Mouse (Mus musculus) mouse embryonic stem cell (cell line): ENCODE results near the gene Tbcel.

Experiments used
- in situ Hi-C, 2 experiments: fragments of 300-500 bp; cut with MboI; formaldehyde crosslinking; loops; 1 replicate in 1 of 2; 3 replicates in 1 of 2; pipeline ENCODE4 v1.14.3; 2019 to 2020; ENCODE audit warnings: low sequenced_read_pairs in 2 of 2, low pct_unique_long_range_greater_than_20kb in 1 of 2, mixed read lengths in 1 of 2; ENCODE audit not compliant: unreplicated experiment in 1 of 2

The Tbcel gene

DNA sequence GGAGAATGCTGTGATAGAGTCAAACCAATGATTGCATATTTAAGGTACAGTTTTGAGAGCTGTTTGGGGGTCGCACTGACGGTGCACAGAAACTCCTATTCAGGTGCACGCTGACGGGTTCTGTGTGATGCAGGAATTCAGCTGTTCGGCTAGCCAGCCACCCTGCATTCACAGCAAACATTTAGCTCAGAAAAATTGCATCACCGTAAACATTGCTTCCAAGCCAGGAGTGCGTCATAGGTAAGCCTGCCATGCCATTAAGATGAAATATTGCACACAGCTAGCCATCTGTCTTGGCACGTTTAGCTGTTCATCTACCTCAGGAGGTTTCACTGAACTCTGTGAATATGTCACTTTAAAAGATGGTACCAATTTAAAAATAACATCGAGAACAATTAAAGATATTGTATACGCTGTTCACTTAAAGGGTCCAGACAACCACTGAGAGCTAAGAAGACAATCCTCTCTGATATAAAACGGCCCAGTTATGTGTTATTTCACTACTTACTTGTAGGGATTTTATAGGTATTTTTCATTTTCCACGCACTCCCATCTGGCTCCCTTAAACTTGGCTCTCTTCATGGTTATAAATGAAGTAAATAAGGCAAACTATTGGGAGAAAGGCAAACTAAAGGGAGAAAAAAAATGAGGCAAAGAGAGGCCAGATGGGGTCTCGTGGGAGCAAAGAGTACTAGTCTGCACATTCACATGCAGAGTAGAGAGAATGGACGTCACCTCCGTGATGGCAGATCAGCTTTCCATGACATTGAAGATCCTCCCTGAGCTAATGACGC is 16.8 kb downstream of the Tbcel start:
- in situ Hi-C loops, result no loop called here

- in situ Hi-C loops, result no loop called here
Observed at GRCm38 (mm10) chr9:42488071-42488470, 19.5 kb downstream of the Tbcel start.

DNA sequence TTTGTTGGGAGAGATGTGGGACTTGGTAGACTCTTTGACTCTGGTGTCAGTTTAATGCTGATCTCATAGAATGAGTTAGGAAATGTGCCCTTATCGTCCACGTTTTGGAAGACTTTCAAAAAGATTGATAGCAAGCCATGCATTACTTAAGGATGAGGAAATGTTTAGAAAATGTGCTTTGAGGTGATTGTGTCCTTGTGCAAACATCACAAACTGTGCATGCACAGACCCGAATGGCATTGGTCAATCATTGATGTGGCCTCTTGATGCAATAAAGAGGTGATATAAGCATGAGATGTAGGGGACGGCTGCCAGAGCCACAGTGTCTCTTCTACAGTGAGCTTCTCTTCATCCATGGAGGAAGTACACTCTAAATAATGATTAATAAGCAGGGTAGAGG is 20.7 kb downstream of the Tbcel start:
- in situ Hi-C loops, result no loop called here

- in situ Hi-C loops, result no loop called here
Observed at GRCm38 (mm10) chr9:42484667-42485066, 22.9 kb downstream of the Tbcel start.

DNA sequence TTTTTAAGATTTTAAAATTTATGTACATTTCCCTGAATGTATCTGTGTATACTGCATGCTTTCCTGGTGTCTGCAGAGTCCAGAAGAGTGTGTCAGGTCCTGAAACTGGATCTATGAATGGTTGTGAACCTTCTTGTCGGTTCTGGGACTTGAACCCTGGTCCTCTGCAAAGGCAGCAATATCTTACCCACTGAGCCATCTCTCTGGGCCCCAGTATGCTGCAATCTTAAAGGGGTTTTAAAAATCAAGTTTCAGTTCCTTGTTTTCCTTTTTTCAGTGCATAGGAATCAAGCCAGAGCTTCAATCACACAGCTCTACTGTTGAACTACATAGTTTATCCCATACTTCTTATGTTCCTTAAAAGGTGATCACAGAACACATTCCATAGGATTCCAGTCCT is 24.7 kb downstream of the Tbcel start:
- in situ Hi-C loops, result no loop called here

- in situ Hi-C loops, result no loop called here
Observed at GRCm38 (mm10) chr9:42476166-42476565, 31.4 kb downstream of the Tbcel start.

DNA sequence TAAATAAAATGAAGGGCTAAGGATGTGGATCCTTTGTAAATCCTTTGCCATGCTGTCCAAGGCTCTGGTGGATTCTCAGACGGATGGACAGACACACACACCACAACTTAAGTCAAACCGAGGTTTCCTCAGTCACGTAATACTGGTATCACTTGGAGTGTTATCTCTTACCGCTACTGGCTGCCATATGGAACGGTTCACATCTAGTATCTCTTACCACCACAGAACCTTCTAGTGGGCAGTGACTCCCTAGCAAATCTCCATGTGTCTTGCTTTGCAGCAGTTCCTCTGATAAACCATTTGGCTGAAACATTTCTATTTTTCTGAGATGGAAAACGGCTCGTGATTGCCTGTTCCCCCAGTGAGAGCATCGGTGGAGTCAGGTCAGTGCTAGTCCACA is 33.4 kb downstream of the Tbcel start:
- in situ Hi-C loops, result no loop called here

DNA sequence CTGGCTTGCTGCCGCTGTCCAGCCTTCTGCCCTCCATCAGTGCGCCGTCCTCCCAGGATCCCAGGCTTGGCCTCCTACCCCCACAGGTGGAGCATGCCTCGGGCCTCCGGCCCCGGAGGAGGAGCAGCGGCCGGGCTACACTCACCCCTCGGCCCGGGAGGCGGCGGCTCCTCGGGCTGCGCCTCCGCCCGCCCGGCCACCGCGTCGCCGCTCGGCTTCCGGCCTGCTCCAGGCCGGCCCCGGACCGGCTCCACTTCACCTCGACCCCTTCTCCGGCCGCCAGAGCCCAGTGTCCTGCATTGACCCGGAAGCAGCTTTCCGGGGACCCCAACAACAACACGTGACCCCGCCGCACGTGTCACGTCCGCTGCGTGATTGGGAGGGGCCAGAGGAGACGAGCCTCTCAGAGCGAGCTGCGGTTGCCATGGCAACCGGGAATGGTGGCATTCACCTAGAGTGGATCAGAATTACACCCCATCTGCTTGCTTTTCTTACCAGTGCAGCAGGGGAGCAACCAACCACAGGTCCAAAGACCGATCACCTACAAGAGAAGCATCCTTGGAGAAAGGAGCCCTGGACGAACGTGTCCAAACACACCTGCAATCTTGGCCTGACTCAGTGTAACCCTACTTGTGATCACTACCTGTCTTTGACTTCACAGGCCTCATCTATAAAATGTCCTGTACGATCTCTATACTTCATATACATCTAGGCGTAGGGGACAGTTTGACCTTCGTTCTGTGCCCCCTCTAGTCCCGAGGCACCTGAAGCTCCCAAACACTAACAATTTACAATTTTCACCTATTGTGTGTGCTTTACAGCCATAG is 35.5 kb downstream of the Tbcel start:
- in situ Hi-C loops, result no loop called here

- in situ Hi-C loops, result no loop called here
Observed at GRCm38 (mm10) chr9:42471214-42471613, 36.4 kb downstream of the Tbcel start.

GRCm38 (mm10) chr9:42469323-42469722 is 38.3 kb downstream of the Tbcel start:
- in situ Hi-C loops, result no loop called here

DNA sequence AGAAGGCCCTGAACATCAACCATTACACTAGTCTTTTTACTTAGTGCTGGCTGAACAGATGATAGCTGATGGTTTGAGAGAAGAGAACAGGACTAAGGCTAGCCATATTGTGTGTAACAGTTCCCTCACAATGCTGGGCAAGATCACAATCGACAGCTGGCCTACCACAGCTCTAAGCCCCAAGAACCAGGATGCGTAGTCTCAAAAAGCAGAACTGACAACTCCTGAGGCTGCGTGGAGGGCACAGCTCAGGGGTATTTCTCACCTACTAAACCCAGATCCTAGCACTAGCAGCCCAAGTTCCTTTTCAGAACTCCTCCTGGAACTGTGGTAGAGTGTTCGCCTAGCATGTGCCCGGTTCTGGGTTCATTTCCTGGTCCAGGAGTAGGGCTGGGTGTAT is 39.2 kb downstream of the Tbcel start:
- in situ Hi-C loops, result no loop called here

- in situ Hi-C loops, result no loop called here
Observed at GRCm38 (mm10) chr9:42467116-42467815, 40.3 kb downstream of the Tbcel start.

GRCm38 (mm10) chr9:42465661-42466091 is 41.9 kb downstream of the Tbcel start:
- in situ Hi-C loops, result no loop called here

GRCm38 (mm10) chr9:42464181-42464580 is 43.4 kb downstream of the Tbcel start:
- in situ Hi-C loops, result no loop called here

DNA sequence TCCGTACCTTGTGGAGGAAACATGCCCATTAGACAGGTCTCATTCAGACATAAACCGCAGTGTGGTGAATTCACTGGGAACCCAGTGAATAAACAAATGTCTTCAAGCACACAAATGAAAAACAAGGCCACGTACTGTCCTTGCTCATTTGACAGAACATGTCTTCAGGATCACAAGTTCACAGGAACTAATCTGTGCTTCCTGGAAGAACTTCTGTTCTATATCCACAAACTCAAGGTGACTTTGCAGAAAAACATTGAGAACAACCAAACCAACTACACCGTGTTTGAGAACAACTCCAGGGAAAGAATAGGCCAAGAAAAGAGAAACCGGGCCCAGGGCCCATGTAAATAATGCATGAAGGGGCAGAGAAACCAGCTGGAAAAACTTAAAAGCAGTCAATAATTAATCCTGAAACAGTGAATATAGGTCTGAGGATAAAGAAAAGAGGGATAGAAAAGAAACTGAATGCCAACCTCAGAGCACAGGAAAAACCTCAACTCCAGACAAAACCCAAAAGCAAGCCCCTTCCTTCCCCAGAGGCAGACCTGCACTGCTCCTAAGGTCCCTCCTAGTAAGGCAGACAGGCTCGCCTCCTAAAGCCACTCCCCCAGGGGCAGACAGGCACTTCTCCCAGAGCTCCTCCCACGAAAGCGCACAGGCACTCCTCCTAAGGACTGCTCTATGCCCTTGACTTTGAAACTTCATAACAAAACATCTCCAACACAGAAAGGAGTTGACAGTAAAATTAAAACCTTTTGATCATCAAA is 44.2 kb downstream of the Tbcel start:
- in situ Hi-C loops, result no loop called here

DNA sequence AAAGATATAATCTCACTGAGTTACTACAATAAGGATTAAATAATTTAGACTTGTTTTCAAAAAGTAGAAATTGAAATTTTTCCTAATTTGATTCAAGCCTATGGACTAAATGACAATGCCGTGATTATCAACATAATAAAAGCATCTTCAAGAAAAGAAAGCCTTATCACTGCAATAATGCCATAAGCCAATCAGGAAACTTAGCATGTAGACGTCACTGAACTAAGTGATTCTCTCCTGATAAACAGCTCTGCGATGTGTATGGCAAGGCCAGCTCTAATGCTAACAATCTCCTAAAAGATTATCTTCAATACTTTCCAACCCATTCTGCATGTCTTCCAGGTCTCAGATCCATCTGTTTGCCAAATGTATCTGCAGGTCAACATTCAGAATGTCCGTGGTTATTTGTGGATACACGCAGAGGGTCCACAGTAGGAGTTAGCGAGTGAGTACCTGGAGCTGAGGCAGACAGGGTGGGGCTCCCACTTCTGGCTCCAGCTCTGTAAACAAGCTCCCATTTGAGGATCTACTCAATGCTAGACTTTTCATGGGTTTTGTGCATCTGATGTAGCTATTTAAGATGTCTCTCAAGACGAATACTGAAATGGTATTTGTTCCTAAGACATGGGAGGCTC is 44.9 kb downstream of the Tbcel start:
- in situ Hi-C loops, result no loop called here

DNA sequence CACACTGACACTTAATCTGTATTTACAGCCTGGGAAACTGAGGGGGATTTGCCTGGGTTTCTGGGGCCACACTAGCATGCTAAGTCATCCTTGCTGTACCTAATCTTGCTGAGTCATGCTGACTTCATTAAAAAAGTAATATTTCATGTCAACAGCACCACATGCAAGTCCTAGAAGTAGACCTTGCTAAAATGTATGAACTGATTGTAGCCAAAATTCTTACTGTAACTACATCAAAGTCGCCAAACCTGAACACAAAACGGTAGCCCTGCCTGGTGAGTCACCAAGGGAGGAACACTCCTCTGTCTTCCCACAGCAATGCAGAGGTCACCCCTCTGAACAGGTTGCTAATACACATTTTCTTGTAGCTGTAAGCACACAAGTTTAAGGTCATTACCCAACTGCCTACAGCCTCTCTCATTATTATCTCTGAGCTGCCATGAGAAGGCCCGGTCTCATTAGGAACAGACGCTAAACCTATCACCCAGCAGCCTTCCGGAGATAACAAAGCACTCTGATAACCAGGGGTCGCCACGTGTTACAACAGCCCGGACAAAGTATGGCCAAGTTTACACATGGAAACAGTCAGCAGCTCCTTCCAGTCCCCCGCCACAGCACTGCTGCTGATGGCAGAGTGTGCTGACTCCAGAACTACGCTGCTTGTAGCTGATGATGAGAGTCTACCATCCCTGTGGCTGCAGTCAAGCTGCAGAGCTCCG is 46.1 kb downstream of the Tbcel start:
- in situ Hi-C loops, result no loop called here

DNA sequence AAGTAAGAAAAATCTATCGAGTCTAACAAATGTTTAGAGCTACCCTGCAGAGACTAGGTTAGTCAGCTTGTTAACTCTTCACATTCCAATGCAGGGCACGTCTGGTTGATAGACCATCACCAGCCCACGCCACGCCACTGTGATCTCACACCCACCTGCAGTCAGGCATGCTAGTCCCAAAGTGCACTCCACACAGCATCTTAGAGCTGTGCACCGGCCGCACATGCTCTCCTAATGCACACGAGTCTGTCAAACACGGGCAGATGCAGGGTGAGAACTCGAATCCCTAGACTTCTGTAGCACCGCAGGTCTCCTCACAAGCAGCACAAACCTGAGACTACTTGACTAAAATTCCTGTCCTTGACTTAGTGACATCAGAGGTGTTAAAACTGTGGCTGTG is 47.3 kb downstream of the Tbcel start:
- in situ Hi-C loops, result no loop called here
